Mouse (Mus musculus): ENCODE data around the gene Cyp2c23.

Gene Cyp2c23

GRCm38 (mm10) chr19:43972129-43972528 lies 56.9 kb downstream of the Cyp2c23 start:
- in situ Hi-C loops (cut with MboI): no loop called here

- in situ Hi-C loops (cut with MboI): no loop called here
These were observed 60.5 kb downstream of the Cyp2c23 start for GRCm38 (mm10) chr19:43968436-43969026.

- in situ Hi-C loops (cut with MboI): no loop called here
These were observed 62.5 kb downstream of the Cyp2c23 start for GRCm38 (mm10) chr19:43966481-43966880.

- in situ Hi-C loops (cut with MboI): no loop called here
These were observed 63.4 kb downstream of the Cyp2c23 start for GRCm38 (mm10) chr19:43965496-43966085.

- in situ Hi-C loops (cut with MboI): no loop called here
These were observed 66.2 kb downstream of the Cyp2c23 start for GRCm38 (mm10) chr19:43962795-43963194.

GRCm38 (mm10) chr19:43961185-43961584 lies 67.8 kb downstream of the Cyp2c23 start:
- in situ Hi-C loops (cut with MboI): no loop called here

GRCm38 (mm10) chr19:43960014-43960413 lies 69.0 kb downstream of the Cyp2c23 start:
- in situ Hi-C loops (cut with MboI): no loop called here

- in situ Hi-C loops (cut with MboI): loop anchor here (5.0 kb wide), 1 partner anchor 127 kb away; no protein-coding TSS in a partner anchor
These were observed 69.8 kb downstream of the Cyp2c23 start for GRCm38 (mm10) chr19:43959162-43959561.

GRCm38 (mm10) chr19:43957881-43958280 lies 71.1 kb downstream of the Cyp2c23 start:
- in situ Hi-C loops (cut with MboI): loop anchor here (5.0 kb wide), 1 partner anchor 126 kb away; no protein-coding TSS in a partner anchor

- in situ Hi-C loops (cut with MboI): loop anchor here (5.0 kb wide), 1 partner anchor 125 kb away; no protein-coding TSS in a partner anchor
These were observed 71.6 kb downstream of the Cyp2c23 start for GRCm38 (mm10) chr19:43957402-43957801.

GRCm38 (mm10) chr19:43955266-43955665 lies 73.7 kb downstream of the Cyp2c23 start:
- in situ Hi-C loops (cut with MboI): loop anchor here (5.0 kb wide), 1 partner anchor 123 kb away; no protein-coding TSS in a partner anchor

Data from mature B cell (primary cell).